Comparison of ENCODE assay signal across 12 mouse cellular contexts in genomic region chr15:59734376-59734775, GRCm38 (mm10).
"Had no signal": no experiment of that assay in that cellular context is flagged by ENCODE, and none has a peak within 500 bp of the region (broad histone marks: within the 10 kb centered on the region; RNA-seq: fewer than 3 reads in every experiment).

No protein-coding gene starts in this region.

- ATAC-seq: liver, embryonic 12.5 days; midbrain, embryonic 13.5 days; midbrain, embryonic 16.5 days had no signal

- DNase-seq: kidney, adult 8-10 months; kidney, postnatal 10 days; kidney, postnatal 36 days; liver; lung, adult 18-20 months; lung, postnatal 10 days; lung, postnatal 36 days; thymus, adult 18-20 months; thymus, postnatal 36 days had no signal
